Mouse (Mus musculus) megakaryocyte, embryonic 14.5 days (primary cell): ENCODE results near the gene Cenpv.

ENCODE experiments used
- FLI1 ChIP-seq: IDR thresholded peaks from 2 replicates; pipeline ENCODE4 v1.6.1; 2012; ENCODE audit warnings: low read length, inconsistent platforms, mixed read lengths
- GATA1 ChIP-seq: IDR thresholded peaks from 3 replicates; pipeline ENCODE4 v1.6.1; 2012; ENCODE audit warnings: mixed read lengths, low read length, inconsistent platforms, borderline replicate concordance

DNA sequence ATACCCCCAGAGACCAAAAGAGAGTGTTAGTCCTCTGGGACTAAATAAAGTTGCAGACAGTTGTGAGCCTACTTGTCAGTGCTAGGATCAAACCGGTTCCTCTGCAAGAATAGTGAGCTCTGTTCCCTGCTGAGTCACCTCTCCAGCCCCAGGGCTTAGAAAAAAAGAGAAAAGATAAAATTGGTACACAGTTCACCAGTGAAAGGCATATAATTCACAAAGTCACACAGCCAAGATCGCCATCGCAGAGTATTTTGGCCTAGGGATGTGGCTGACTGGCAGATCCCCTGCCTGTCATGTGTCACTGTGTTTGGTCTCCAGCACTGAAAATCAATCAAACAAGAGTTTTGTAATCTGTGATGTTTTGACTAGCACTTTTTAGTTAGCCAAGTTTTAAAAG lies 29.2 kb upstream of the Cenpv start:
- TF ChIP-seq GATA1 (no peak), FLI1 (no peak)
